Mouse (Mus musculus): ENCODE measurements at regions not wholly inside any gene's neighbourhood (a gene's known extent, or its start where the extent isn't known, plus 50 kb on each side); places are given as distances from the start of the nearest gene placed in this dataset.
A peak's percentile ranks its signal among the peaks of the same experiment; 100 is the strongest.

GRCm38 (mm10) chr2:128278124-128278432, 152.2 kb downstream of the Bcl2l11 start:
- H3K4me1 ChIP-seq (ENCODE audit: insufficient read depth), result no peaks in the 10 kb centered on the region
- 22% methylated on average over 5 of the region's 5 CpGs for WGBS
- peak overlapping the region; percentile 45; the same call in 1 of the 2 replicates for H3K4me2 ChIP-seq (ENCODE audit: low read depth)
- H3K27ac ChIP-seq (ENCODE audit: low read depth, low read length), result no peak overlapping the region; the same call in 1 of the 2 replicates
- H3K27me3 ChIP-seq (ENCODE audit: insufficient read depth, low read length), result no peaks in the 10 kb centered on the region
- no peak for TF ChIP-seq CTCF (IDR thresholded peaks at IDR 0.05; ENCODE audit: low read depth)
- H3K36me3 ChIP-seq (ENCODE audit: insufficient read depth), result no peaks in the 10 kb centered on the region
- no peak overlapping the region for H3K9ac ChIP-seq
- ATAC-seq (peak; percentile 47; the same call in 1 of the 2 replicates), DNase-seq (peak; percentile 29)
- H3K4me3 ChIP-seq (ENCODE audit: low read depth, low read length), result no peak overlapping the region
- H3K9me3 ChIP-seq (ENCODE audit: low read length), result no peaks in the 10 kb centered on the region

DNA sequence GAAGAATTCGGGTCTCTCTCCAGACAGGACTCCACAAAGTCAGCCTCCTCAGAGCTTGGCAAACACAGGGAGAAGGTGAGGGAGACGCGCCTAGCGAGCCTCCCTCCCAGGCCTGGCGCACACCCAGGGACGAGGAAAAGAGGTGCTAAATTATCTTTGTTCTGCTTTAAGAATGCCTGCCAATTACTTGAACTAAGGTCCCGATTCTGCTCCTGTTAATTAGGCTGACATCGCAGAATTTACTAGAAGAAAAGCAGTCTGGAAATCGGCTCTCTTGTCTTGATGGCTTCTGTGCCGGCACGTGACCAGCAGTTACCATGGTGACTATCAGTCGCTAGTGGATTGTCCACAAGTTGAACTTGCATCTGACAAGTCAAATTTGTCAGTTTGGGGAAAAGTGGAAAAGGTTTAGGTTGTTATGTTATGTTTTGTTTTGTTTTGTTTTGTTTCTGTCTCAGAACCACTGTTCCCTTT, 152.8 kb downstream of the Bcl2l11 start:
- Histone ChIP-seq H3K4me2 (ENCODE audit: low read depth) (peak overlapping the region; percentile 45), H3K4me3 (ENCODE audit: low read depth, low read length) (no peak overlapping the region), H3K27ac (ENCODE audit: low read depth, low read length) (0 out of 2 replicates have a peak overlapping the region, but pooled peaks have one; percentile 57), H3K9ac (peak overlapping the region; percentile 34; the same call in 1 of the 2 replicates), H3K4me1 (ENCODE audit: insufficient read depth) (no peaks in the 10 kb centered on the region), H3K27me3 (ENCODE audit: insufficient read depth, low read length) (no peaks in the 10 kb centered on the region), H3K36me3 (ENCODE audit: insufficient read depth) (no peaks in the 10 kb centered on the region), H3K9me3 (ENCODE audit: low read length) (no peaks in the 10 kb centered on the region)
- 6% methylated on average over 12 of the region's 12 CpGs for WGBS
- ATAC-seq, result peak; percentile 89
- TF ChIP-seq CTCF (IDR thresholded peaks at IDR 0.05; ENCODE audit: low read depth), result no peak
- peak; percentile 73 for DNase-seq

GRCm38 (mm10) chr2:128279127-128279710, 153.4 kb downstream of the Bcl2l11 start:
- H3K4me2 ChIP-seq (ENCODE audit: low read depth), result peak overlapping the region; percentile 45
- no peaks in the 10 kb centered on the region for H3K36me3 ChIP-seq (ENCODE audit: insufficient read depth)
- no peak for ATAC-seq
- no peaks in the 10 kb centered on the region for H3K9me3 ChIP-seq (ENCODE audit: low read length)
- H3K9ac ChIP-seq, result no peak overlapping the region
- 57% methylated on average over 10 of the region's 10 CpGs for WGBS
- TF ChIP-seq CTCF (IDR thresholded peaks at IDR 0.05; ENCODE audit: low read depth), result no peak
- no peaks in the 10 kb centered on the region for H3K4me1 ChIP-seq (ENCODE audit: insufficient read depth)
- no peak overlapping the region for H3K27ac ChIP-seq (ENCODE audit: low read depth, low read length)
- no peaks in the 10 kb centered on the region for H3K27me3 ChIP-seq (ENCODE audit: insufficient read depth, low read length)
- no peak overlapping the region for H3K4me3 ChIP-seq (ENCODE audit: low read depth, low read length)
- no peak for DNase-seq

GRCm38 (mm10) chr2:128282591-128282990, 156.8 kb downstream of the Bcl2l11 start:
- TF ChIP-seq CTCF (IDR thresholded peaks at IDR 0.05; ENCODE audit: low read depth), result no peak
- H3K36me3 ChIP-seq (ENCODE audit: insufficient read depth), result no peaks in the 10 kb centered on the region
- H3K27ac ChIP-seq (ENCODE audit: low read depth, low read length), result no peak overlapping the region
- no peaks in the 10 kb centered on the region for H3K9me3 ChIP-seq (ENCODE audit: low read length)
- 32% methylated on average over 4 of the region's 4 CpGs for WGBS
- H3K27me3 ChIP-seq (ENCODE audit: insufficient read depth, low read length), result no peaks in the 10 kb centered on the region
- ATAC-seq (no peak), DNase-seq (no peak)
- H3K4me2 ChIP-seq (ENCODE audit: low read depth), result no peak overlapping the region
- no peak overlapping the region for H3K4me3 ChIP-seq (ENCODE audit: low read depth, low read length)
- H3K9ac ChIP-seq, result no peak overlapping the region
- H3K4me1 ChIP-seq (ENCODE audit: insufficient read depth), result peaks cover 9% of the 10 kb centered on the region; the same call in 1 of the 2 replicates

DNA sequence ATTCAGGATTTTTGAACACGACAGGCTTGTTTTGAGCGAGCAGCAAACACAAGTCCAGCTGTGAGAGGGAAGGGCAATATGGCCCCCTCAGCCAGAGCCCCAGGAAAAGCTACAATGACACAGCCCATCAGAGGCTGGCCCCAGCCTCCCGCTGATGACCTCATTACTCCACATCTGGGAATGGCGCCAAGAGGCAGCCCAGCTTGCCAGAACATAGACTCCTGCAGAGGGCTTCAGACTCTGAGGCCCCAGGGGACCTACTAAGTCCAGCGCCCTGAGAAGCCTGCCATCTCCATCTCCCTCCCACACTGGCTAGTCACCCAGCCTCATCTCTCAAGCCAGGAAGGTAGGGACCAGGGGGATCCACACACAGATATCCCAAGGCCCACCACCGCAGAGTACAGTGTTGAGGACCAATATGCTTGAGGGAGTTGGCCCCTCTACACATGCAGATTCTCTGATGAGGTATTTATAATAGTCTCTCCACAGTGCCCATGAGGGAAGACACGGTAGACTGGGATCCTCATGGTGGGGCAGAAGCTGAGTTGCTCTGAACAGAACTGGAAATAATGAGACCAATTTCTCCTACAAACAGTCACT, 159.1 kb downstream of the Bcl2l11 start:
- H3K27ac ChIP-seq (ENCODE audit: low read depth, low read length), result 0 out of 2 replicates have a peak overlapping the region, but pooled peaks have one; percentile 9

GRCm38 (mm10) chr2:128285457-128285856, 159.6 kb downstream of the Bcl2l11 start:
- H3K36me3 ChIP-seq (ENCODE audit: insufficient read depth), result no peaks in the 10 kb centered on the region
- peaks cover 9% of the 10 kb centered on the region; the same call in 1 of the 2 replicates for H3K4me1 ChIP-seq (ENCODE audit: insufficient read depth)
- ATAC-seq (peak; percentile 79), DNase-seq (peak; percentile 63)
- H3K27me3 ChIP-seq (ENCODE audit: insufficient read depth, low read length), result no peaks in the 10 kb centered on the region
- 0 out of 2 replicates have a peak overlapping the region, but pooled peaks have one; percentile 9 for H3K27ac ChIP-seq (ENCODE audit: low read depth, low read length)
- no peak overlapping the region for H3K9ac ChIP-seq
- H3K4me3 ChIP-seq (ENCODE audit: low read depth, low read length), result no peak overlapping the region
- 42% methylated on average over 12 of the region's 12 CpGs for WGBS
- no peaks in the 10 kb centered on the region for H3K9me3 ChIP-seq (ENCODE audit: low read length)
- no peak for TF ChIP-seq CTCF (IDR thresholded peaks at IDR 0.05; ENCODE audit: low read depth)
- no peak overlapping the region for H3K4me2 ChIP-seq (ENCODE audit: low read depth)

More for the DNA sequence above, 159.1 kb downstream of the Bcl2l11 start:
- WGBS, result 29% methylated on average over 7 of the region's 7 CpGs
- no peak overlapping the region for H3K9ac ChIP-seq
- peaks cover 9% of the 10 kb centered on the region; the same call in 1 of the 2 replicates for H3K4me1 ChIP-seq (ENCODE audit: insufficient read depth)
- no peaks in the 10 kb centered on the region for H3K36me3 ChIP-seq (ENCODE audit: insufficient read depth)
- DNase-seq (peak; percentile 76), ATAC-seq (peak; percentile 60)
- no peaks in the 10 kb centered on the region for H3K9me3 ChIP-seq (ENCODE audit: low read length)
- H3K4me2 ChIP-seq (ENCODE audit: low read depth), result no peak overlapping the region
- H3K27me3 ChIP-seq (ENCODE audit: insufficient read depth, low read length), result no peaks in the 10 kb centered on the region
- TF ChIP-seq CTCF (IDR thresholded peaks at IDR 0.05; ENCODE audit: low read depth), result no peak
- H3K4me3 ChIP-seq (ENCODE audit: low read depth, low read length), result no peak overlapping the region

DNA sequence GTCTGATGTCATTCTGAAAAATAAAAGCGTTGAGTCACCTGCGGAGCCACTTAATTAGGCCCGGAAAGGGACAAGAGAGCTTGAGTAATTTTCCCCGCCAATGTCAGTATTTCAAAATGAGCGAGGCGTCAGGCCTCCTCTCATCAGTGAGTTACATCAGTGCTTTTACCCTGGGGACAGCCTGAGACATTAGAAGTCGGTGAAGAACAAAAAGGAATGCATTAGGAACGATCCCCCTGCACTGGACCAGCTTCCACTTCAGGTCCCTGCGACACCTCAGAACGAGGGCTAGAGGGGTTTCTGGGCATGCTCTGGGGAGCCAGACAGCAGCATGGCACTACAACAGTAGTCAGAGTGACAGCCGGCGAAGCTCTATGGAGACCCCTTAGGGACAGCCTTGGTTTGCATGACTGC, 162.3 kb downstream of the Bcl2l11 start:
- Histone ChIP-seq H3K27ac (ENCODE audit: low read depth, low read length) (no peak overlapping the region), H3K4me2 (ENCODE audit: low read depth) (no peak overlapping the region), H3K4me3 (ENCODE audit: low read depth, low read length) (no peak overlapping the region), H3K9me3 (ENCODE audit: low read length) (no peaks in the 10 kb centered on the region; the same call in 1 of the 2 replicates), H3K9ac (no peak overlapping the region), H3K4me1 (ENCODE audit: insufficient read depth) (peaks cover 9% of the 10 kb centered on the region; the same call in 1 of the 2 replicates), H3K36me3 (ENCODE audit: insufficient read depth) (no peaks in the 10 kb centered on the region), H3K27me3 (ENCODE audit: insufficient read depth, low read length) (no peaks in the 10 kb centered on the region)
- DNase-seq (peak; percentile 26), ATAC-seq (peak; percentile 26; the same call in 1 of the 2 replicates)
- TF ChIP-seq CTCF (IDR thresholded peaks at IDR 0.05; ENCODE audit: low read depth), result no peak
- 10% methylated on average over 12 of the region's 12 CpGs for WGBS
